Mouse (Mus musculus): Measurements from ENCODE around the gene Prss29. TPM values are rescaled to one million over a fixed set of nuclear protein-coding genes. Genes with fewer than 3 reads are reported as not detected.

The Prss29 gene
- polyA plus RNA-seq, 1 experiment from 2014 or later: not detected

DNA sequence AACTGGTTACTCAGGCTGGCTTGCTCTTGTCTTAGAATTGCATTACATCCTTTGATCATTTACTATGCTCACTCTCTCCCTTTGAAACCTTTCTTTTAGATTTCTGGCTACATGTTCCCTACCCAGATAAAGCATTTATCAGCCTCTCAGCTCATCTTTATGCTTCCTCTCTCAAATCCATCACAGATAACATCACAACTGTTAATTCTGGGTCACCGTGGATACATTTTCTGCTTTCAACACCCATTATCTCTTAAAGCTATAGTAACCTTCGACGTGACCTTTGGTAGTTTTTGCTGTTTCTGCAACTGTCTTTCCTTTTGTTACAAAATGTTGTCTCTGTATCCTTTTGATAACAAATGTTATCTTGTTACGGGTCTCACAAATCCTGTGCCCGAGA lies 25.0 kb upstream of the Prss29 start:
- no peaks in the 10 kb centered on the region for H3K9me3 ChIP-seq (replicated peaks)
- H3K27ac ChIP-seq: no peak overlapping the region
- no peak overlapping the region for H3K9ac ChIP-seq
- no peaks in the 10 kb centered on the region for H3K36me3 ChIP-seq (ENCODE audit: poor library complexity, severe bottlenecking)
- H3K4me1 ChIP-seq: no peaks in the 10 kb centered on the region
- ATAC-seq: no peak
- 88% methylated on average over 5 of the region's 5 CpGs for WGBS
- no peak overlapping the region for H3K4me2 ChIP-seq
- no peak overlapping the region for H3K4me3 ChIP-seq
- H3K27me3 ChIP-seq: 0 out of 2 replicates have a peak, but pooled peaks cover 5% of the 10 kb centered on the region

DNA sequence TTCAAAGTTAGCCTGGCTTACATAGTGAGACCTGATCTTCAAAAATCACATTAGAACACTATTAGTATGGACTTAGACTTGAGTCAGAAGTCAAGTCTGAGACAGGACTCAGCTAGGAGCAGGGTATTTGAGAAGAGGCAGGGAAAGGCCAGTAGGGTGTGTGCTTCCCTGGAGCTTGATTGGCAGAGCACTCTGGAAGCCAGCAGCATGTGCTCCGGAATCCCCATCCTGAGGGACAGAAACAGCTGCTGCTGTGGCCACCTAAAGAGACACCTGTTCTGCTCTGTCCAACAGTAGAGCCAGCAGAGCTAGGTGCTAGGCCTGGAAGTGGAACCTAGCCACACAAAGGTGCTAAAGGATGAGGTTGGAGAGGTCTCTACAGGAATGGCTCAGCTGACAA lies 24.3 kb upstream of the Prss29 start:
- H3K36me3 ChIP-seq (ENCODE audit: poor library complexity, severe bottlenecking): no peaks in the 10 kb centered on the region
- ATAC-seq: no peak
- no peaks in the 10 kb centered on the region for H3K4me1 ChIP-seq
- H3K27ac ChIP-seq: no peak overlapping the region
- no peaks in the 10 kb centered on the region for H3K9me3 ChIP-seq (replicated peaks)
- 84% methylated on average over 1 of the region's 1 CpGs for WGBS
- 0 out of 2 replicates have a peak, but pooled peaks cover 5% of the 10 kb centered on the region for H3K27me3 ChIP-seq
- H3K4me2 ChIP-seq: no peak overlapping the region
- H3K4me3 ChIP-seq: no peak overlapping the region
- no peak overlapping the region for H3K9ac ChIP-seq

DNA sequence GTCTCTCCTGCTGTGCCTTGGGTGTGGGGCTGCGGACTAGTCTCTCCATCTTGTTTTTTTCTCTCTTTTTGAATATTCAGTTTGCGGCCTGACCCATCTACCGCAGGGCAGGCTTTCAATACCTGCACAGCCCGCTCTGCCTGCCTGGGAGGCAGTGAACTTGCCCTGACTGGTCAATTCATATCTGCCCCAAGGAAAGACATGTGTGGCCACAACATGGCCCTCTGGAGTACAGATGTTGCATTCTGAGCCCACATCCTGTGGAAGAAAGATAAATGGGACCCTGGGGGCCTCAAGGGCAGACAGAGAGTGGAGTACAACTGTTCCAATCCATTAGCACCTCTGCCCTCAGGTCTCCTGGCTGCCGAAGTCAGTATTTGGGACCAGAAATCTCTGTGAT lies 20.4 kb upstream of the Prss29 start, which contains the start of gene Prss34:
Gene Prss34 (plus strand): TSS at position 301 of the 400 bp plus-strand sequence.
- no peak within 1 kb of the TSS for H3K27ac ChIP-seq
- H3K4me3 ChIP-seq: no peak within 1 kb of the TSS
- ATAC-seq: no peak
- H3K27me3 ChIP-seq: peaks cover 9% of the 10 kb centered on the region; the same call in 1 of the 2 replicates
- no peaks in the 10 kb centered on the region for H3K4me1 ChIP-seq
- H3K4me2 ChIP-seq: no peak within 1 kb of the TSS
- H3K9me3 ChIP-seq (replicated peaks): no peaks in the 10 kb centered on the region
- no peak within 1 kb of the TSS for H3K9ac ChIP-seq
- WGBS: 92% methylated on average over 5 of the region's 5 CpGs
- no peaks in the 10 kb centered on the region for H3K36me3 ChIP-seq (ENCODE audit: poor library complexity, severe bottlenecking)

DNA sequence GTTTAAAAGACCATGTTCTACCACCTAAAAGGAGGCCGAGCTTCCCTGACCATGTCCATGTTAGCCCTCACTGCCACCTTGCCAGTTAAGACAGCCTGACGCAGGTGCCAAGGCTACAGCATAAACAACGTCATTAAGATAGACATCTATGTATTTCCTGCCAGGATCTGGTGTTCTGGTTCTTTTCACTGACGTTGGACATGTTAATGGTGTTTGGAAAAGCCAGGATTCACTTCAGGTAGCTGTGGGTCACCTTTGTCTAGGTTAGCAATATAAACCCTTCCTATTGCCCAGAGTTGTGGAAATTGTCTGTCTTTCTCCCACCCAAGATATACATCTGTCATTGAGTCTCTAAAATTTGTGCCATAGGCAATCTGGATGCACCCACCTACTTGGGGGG lies 10.1 kb upstream of the Prss29 start, which contains the start of gene Prss28:
Gene Prss28 (plus strand): TSS at position 301 of the 400 bp plus-strand sequence.
- Histone ChIP-seq H3K27me3 (no peaks in the 10 kb centered on the region), H3K4me1 (no peaks in the 10 kb centered on the region), H3K9me3 (replicated peaks) (no peaks in the 10 kb centered on the region), H3K4me3 (no peak within 1 kb of the TSS), H3K9ac (no peak within 1 kb of the TSS), H3K27ac (no peak within 1 kb of the TSS), H3K4me2 (no peak within 1 kb of the TSS), H3K36me3 (ENCODE audit: poor library complexity, severe bottlenecking) (no peaks in the 10 kb centered on the region)
- WGBS: 83% methylated on average over 4 of the region's 4 CpGs
- no peak for ATAC-seq

DNA sequence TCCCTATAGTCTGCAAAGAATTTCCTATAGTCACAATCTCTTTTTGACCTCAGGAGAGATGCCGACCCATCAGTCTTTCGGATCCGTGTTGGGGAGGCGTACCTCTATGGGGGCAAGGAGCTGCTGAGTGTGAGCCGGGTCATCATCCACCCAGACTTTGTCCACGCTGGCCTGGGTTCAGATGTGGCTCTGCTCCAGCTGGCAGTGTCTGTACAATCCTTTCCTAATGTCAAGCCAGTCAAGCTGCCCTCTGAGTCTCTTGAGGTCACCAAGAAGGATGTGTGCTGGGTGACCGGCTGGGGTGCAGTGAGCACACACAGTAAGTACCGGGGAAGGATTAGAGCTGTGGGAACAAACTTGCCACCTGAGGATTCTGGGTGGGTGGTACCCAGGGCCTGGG lies 2.4 kb downstream of the Prss29 start:
- WGBS: 92% methylated on average over 8 of the region's 8 CpGs
- no peak overlapping the region for H3K27ac ChIP-seq

DNA sequence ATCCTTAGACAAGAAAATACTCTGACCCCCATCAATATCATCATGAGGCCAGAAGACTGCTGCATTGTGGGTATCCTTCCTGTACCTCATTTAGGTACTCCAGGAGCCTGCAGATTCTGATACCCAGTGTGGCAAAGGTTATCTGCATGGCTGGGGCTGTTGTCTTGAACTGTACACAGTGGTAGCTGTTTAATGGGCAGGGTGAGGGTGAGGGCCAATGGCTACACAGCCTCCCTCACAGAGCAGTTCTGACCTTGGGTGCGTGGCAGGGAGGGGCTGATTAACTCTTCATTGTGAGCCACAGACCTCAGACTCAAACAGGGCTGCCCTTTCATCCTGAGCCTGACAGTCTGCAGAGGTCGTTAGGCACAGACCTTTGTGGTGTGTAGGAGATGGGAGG lies 4.5 kb downstream of the Prss29 start:
- no peak overlapping the region for H3K4me3 ChIP-seq
- H3K27me3 ChIP-seq: no peaks in the 10 kb centered on the region
- WGBS: 16% methylated on average over 2 of the region's 2 CpGs
- H3K36me3 ChIP-seq (ENCODE audit: poor library complexity, severe bottlenecking): no peaks in the 10 kb centered on the region
- no peak overlapping the region for H3K27ac ChIP-seq
- no peaks in the 10 kb centered on the region for H3K9me3 ChIP-seq (replicated peaks)
- ATAC-seq: no peak
- H3K4me1 ChIP-seq: no peaks in the 10 kb centered on the region
- no peak overlapping the region for H3K9ac ChIP-seq
- no peak overlapping the region for H3K4me2 ChIP-seq

More for the DNA sequence above, 2.4 kb downstream of the Prss29 start:
- H3K9ac ChIP-seq: no peak overlapping the region
- no peaks in the 10 kb centered on the region for H3K9me3 ChIP-seq (replicated peaks)
- ATAC-seq: no peak
- no peak overlapping the region for H3K4me3 ChIP-seq
- no peak overlapping the region for H3K4me2 ChIP-seq
- no peaks in the 10 kb centered on the region for H3K4me1 ChIP-seq
- no peaks in the 10 kb centered on the region for H3K36me3 ChIP-seq (ENCODE audit: poor library complexity, severe bottlenecking)
- no peaks in the 10 kb centered on the region for H3K27me3 ChIP-seq

DNA sequence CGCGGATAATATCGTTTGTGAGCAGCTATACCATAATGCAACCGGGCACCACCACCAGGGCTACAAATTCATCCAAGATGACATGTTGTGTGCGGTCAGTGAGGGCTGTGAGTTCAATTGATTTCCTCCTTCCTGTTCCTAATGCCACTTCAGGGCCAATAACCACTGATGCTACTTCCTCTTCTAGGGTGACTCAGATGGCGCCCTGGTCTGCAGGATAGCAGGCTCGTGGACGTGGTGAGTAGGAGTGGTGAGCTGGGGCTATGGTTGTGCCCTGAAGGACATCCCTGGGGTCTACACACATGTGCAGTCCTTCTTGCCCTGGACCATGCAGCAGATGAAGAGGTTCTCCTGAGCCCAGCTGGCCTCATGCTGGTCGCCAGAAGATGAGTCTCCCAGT lies 13.9 kb downstream of the Prss29 start:
- Histone ChIP-seq H3K4me2 (no peak overlapping the region), H3K27ac (no peak overlapping the region), H3K4me3 (no peak overlapping the region), H3K36me3 (ENCODE audit: poor library complexity, severe bottlenecking) (no peaks in the 10 kb centered on the region), H3K9me3 (replicated peaks) (no peaks in the 10 kb centered on the region), H3K4me1 (no peaks in the 10 kb centered on the region), H3K9ac (no peak overlapping the region), H3K27me3 (peaks cover 33% of the 10 kb centered on the region)
- no peak for ATAC-seq
- 85% methylated on average over 9 of the region's 9 CpGs for WGBS

DNA sequence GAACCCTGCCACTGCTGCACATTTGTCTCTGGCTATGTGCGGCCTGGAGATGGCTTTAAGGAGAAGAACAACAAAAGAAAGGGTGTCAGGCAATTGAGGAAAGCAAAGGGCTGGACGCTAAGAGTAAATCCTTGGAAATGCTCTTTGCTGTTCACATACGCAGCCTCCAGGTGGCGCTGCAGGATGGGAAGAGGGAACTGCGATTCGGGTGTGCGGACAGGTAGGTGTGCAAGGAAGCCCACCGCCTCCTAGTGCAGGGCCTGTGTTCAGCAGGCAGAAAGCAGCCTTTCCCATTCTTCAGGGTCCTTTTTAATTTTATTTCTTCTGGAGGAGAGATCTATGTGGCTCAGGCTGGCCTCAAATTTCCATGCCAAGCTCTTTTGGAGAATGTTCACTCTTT lies 15.5 kb downstream of the Prss29 start:
- no peak for ATAC-seq
- Histone ChIP-seq H3K4me1 (no peaks in the 10 kb centered on the region), H3K27ac (no peak overlapping the region), H3K9ac (no peak overlapping the region), H3K4me2 (no peak overlapping the region), H3K4me3 (no peak overlapping the region), H3K36me3 (ENCODE audit: poor library complexity, severe bottlenecking) (no peaks in the 10 kb centered on the region), H3K9me3 (replicated peaks) (no peaks in the 10 kb centered on the region), H3K27me3 (peaks cover 30% of the 10 kb centered on the region)
- WGBS: 3% methylated on average over 8 of the region's 8 CpGs

DNA sequence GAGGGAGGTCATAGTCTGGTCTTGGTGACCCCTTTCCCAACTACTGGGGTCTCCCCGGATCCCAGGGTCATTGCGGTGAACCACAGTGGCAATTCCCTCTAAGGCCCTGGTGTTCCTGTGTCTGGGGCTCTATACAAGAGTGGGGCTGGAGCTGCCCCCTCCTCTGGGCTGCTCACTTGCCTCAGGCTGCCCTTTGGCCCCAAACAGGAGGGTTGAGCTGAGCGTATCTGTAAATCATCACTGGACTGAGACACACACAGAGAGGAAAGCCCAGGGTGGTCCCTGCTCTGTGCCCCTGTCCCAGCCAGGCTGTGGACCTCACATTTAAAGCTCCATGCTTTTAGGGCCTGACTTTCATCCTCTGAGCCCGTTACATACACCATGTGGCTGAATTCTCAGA lies 19.8 kb downstream of the Prss29 start:
- 84% methylated on average over 4 of the region's 4 CpGs for WGBS
- H3K4me2 ChIP-seq: no peak overlapping the region
- H3K36me3 ChIP-seq (ENCODE audit: poor library complexity, severe bottlenecking): no peaks in the 10 kb centered on the region
- no peaks in the 10 kb centered on the region for H3K4me1 ChIP-seq
- ATAC-seq: no peak
- no peak overlapping the region for H3K4me3 ChIP-seq
- no peak overlapping the region for H3K27ac ChIP-seq
- H3K9ac ChIP-seq: no peak overlapping the region
- H3K27me3 ChIP-seq: peaks cover 13% of the 10 kb centered on the region; the same call in 1 of the 2 replicates
- H3K9me3 ChIP-seq (replicated peaks): no peaks in the 10 kb centered on the region

DNA sequence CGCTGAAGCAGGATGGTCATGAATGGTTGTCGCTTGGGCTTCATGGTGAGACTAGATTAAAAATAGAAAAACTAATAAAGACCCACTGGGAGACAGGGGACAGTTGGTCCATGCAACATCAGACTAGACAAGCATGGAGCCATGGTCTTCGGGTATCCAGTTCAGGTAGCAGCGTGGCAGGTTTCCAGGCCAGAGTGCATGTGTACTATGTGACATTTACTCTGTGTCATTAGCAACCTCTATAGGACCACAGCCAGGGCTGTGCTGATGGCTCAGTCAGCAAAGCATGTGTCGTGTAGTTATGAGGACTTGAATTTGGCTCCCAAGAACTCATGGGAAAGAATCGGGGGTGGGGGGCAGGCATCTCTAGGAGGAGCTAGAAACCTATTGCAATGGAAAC lies 21.5 kb downstream of the Prss29 start:
- Histone ChIP-seq H3K4me1 (no peaks in the 10 kb centered on the region), H3K4me2 (no peak overlapping the region), H3K27ac (no peak overlapping the region), H3K9ac (no peak overlapping the region), H3K36me3 (ENCODE audit: poor library complexity, severe bottlenecking) (no peaks in the 10 kb centered on the region), H3K4me3 (no peak overlapping the region), H3K27me3 (peaks cover 3% of the 10 kb centered on the region; the same call in 1 of the 2 replicates), H3K9me3 (replicated peaks) (no peaks in the 10 kb centered on the region)
- WGBS: 84% methylated on average over 6 of the region's 6 CpGs
- ATAC-seq: no peak

DNA sequence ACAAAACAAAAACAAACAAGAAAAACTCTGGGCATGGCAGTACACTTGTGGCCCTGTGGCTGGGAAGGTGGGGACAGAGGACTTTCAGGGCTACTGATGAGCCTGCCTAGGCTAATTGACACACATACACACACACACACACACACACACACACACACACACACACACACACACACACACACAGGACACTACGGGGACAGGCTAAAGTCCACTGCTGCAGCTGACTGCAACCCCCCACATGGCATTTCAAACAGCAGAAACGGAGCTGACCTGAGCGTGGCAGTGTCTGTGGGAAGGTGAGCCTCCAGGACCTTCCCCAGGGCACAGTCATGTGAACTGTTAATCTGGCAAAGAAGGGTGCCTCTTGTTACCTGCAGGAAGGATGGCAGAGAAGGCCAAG lies 23.0 kb downstream of the Prss29 start:
- Histone ChIP-seq H3K27ac (no peak overlapping the region), H3K4me1 (no peaks in the 10 kb centered on the region), H3K27me3 (no peaks in the 10 kb centered on the region), H3K36me3 (ENCODE audit: poor library complexity, severe bottlenecking) (no peaks in the 10 kb centered on the region), H3K9ac (no peak overlapping the region), H3K4me3 (no peak overlapping the region), H3K9me3 (replicated peaks) (no peaks in the 10 kb centered on the region), H3K4me2 (no peak overlapping the region)
- WGBS: 65% methylated on average over 3 of the region's 3 CpGs
- no peak for ATAC-seq

DNA sequence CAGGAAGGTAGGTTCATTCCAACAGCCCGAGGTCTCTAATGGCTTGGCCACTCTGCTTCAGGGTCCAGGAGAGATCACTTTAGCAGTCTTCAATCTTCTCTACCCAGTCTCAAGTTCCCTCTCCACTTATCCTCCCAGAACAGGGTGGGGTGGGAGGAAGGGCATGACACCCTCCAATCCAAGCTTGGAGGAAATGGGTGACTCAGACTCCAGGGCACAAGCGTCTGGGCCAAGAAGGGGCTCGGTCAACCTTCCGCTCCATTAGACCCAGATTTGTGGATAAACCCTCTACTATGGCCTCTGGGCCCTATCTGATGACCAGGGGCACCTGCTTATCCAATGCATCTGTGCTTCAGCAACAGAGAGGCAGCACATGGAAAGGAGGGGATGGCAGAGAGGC lies 27.0 kb downstream of the Prss29 start, which contains the start of gene Tpsab1:
Gene Tpsab1 (minus strand): TSS at position 101 of the 400 bp plus-strand sequence.
- no peaks in the 10 kb centered on the region for H3K36me3 ChIP-seq (ENCODE audit: poor library complexity, severe bottlenecking)
- no peak within 1 kb of the TSS for H3K27ac ChIP-seq
- H3K4me1 ChIP-seq: no peaks in the 10 kb centered on the region
- ATAC-seq: no peak
- 92% methylated on average over 4 of the region's 4 CpGs for WGBS
- no peak within 1 kb of the TSS for H3K4me2 ChIP-seq
- no peak within 1 kb of the TSS for H3K9ac ChIP-seq
- no peaks in the 10 kb centered on the region for H3K9me3 ChIP-seq (replicated peaks)
- H3K4me3 ChIP-seq: no peak within 1 kb of the TSS
- 0 out of 2 replicates have a peak, but pooled peaks cover 4% of the 10 kb centered on the region for H3K27me3 ChIP-seq

DNA sequence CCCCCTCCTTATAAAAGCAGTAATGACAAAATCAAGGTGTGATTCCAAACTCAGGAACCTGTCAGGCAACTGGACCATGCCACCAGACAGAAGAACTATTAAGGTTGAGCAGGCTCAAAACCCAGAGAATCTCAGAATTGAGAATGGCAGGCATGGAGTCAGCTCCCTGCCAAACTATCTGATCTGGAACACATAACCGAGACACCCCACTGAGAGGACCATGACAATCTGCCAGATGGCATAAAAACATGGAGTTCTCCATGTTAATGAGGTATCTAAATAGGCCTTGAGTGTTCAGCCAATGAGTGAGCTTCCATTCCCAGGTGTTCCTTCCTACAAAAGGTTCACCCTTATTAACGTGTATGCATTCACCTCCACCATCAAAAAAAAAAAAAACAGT lies 42.8 kb downstream of the Prss29 start:
- no peak overlapping the region for H3K4me3 ChIP-seq
- H3K9ac ChIP-seq: no peak overlapping the region
- ATAC-seq: no peak
- no peak overlapping the region for H3K27ac ChIP-seq
- peaks cover 3% of the 10 kb centered on the region; the same call in 1 of the 2 replicates for H3K27me3 ChIP-seq
- H3K9me3 ChIP-seq (replicated peaks): no peaks in the 10 kb centered on the region
- WGBS: 72% methylated on average over 2 of the region's 2 CpGs
- no peaks in the 10 kb centered on the region for H3K36me3 ChIP-seq (ENCODE audit: poor library complexity, severe bottlenecking)
- H3K4me2 ChIP-seq: no peak overlapping the region
- no peaks in the 10 kb centered on the region for H3K4me1 ChIP-seq
